Comparison of ENCODE assay signal across 13 mouse cellular contexts in the genomic region with DNA sequence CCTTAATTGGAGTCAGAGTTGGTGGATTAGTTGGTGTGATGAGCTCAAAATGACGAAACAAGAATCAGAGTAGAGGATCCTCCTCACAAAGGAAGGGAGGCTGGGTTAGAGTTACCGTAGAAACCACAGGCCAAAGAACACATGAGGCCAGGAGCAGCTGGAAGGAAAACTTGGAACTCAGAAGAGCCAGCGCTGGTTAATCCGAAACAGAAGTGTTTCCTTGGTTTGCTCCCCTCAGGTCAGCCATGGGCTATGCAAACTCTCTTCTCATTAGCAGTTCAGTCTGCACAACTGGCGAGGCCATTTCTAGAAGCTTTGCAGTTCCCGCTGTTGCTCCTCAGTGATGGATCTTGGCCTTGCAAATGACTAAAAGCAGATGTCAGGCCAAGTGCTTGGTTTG.
A peak's percentile ranks its signal among the peaks of the same experiment; 100 is the strongest.
DNase-seq lines count a peak whose midpoint lies in the region; ATAC-seq and TF ChIP-seq lines count a peak whose summit lies in the region.
"Had no signal": no experiment of that assay in that cellular context is flagged by ENCODE, and none has a peak within 500 bp of the region (broad histone marks: within the 10 kb centered on the region; RNA-seq: fewer than 3 reads in every experiment).

No protein-coding gene starts in this region.

- peaks cover 52% of the 10 kb centered on the region for H3K4me1 ChIP-seq in embryonic facial prominence, embryonic 15.5 days
- peaks cover 36% of the 10 kb centered on the region for H3K4me1 ChIP-seq in cerebellum, adult 2 months (ENCODE audit: control insufficient read depth, insufficient read depth, low read length)

- TF ChIP-seq CTCF in layer of hippocampus, adult 2 months (conservative IDR thresholded peaks at IDR 0.05): no peak
- no peak for TF ChIP-seq CTCF in cerebellum, adult 2 months (IDR thresholded peaks at IDR 0.05; ENCODE audit: borderline replicate concordance, insufficient read depth, low read depth, low read length)

- H3K27me3 ChIP-seq in embryonic facial prominence, embryonic 15.5 days: no peaks in the 10 kb centered on the region
- H3K27me3 ChIP-seq in cerebellum, adult 2 months (ENCODE audit: control insufficient read depth, insufficient read depth, low read length): no peaks in the 10 kb centered on the region
- H3K27me3 ChIP-seq: heart, embryonic 13.5 days had no signal

- no peak overlapping the region for H3K9ac ChIP-seq in embryonic facial prominence, embryonic 15.5 days
- H3K9ac ChIP-seq: heart, embryonic 13.5 days had no signal

- ATAC-seq in embryonic facial prominence, embryonic 15.5 days (ENCODE audit: insufficient number of reproducible peaks, low FRiP score, low TSS enrichment, low read depth): peak; percentile 68; the same call in 1 of the 2 replicates
- ATAC-seq: activated CD4-positive, CD25-positive, alpha-beta regulatory T cell, adult 4 months had no signal

- TF ChIP-seq POLR2A in cerebellum, adult 2 months (IDR thresholded peaks at IDR 0.05; ENCODE audit: borderline replicate concordance, insufficient read depth, low read length): no peak

- H3K27ac ChIP-seq in layer of hippocampus, adult 2 months: peak overlapping the region; percentile 33; the same call in 1 of the 2 replicates
- H3K27ac ChIP-seq in embryonic facial prominence, embryonic 15.5 days (replicated peaks): peak overlapping the region; percentile 73
- no peak overlapping the region for H3K27ac ChIP-seq in cerebellum, adult 2 months (ENCODE audit: insufficient read depth, low read length)
- H3K27ac ChIP-seq: heart, embryonic 13.5 days had no signal

- 39% methylated on average over 6 of the region's 6 CpGs for WGBS in embryonic facial prominence, embryonic 15.5 days
- WGBS in cerebellum, adult 2 months: 62% methylated on average over 6 of the region's 6 CpGs

- no peak overlapping the region for H3K4me2 ChIP-seq in embryonic facial prominence, embryonic 15.5 days (replicated peaks)
- H3K4me2 ChIP-seq: heart, embryonic 13.5 days had no signal

- no peaks in the 10 kb centered on the region for H3K36me3 ChIP-seq in embryonic facial prominence, embryonic 15.5 days

- no peak overlapping the region for H3K4me3 ChIP-seq in layer of hippocampus, adult 2 months
- H3K4me3 ChIP-seq in embryonic facial prominence, embryonic 15.5 days (replicated peaks): no peak overlapping the region
- no peak overlapping the region for H3K4me3 ChIP-seq in cerebellum, adult 2 months (replicated peaks; ENCODE audit: insufficient read depth, low read depth, low read length)
- H3K4me3 ChIP-seq: erythroblast, embryonic 14.5 days; heart, embryonic 13.5 days had no signal

- peak; percentile 95 for DNase-seq in heart, adult 11 months
- no peak for DNase-seq in heart, adult 9 months (ENCODE audit: low spot score in 2 of 2)
- DNase-seq in layer of hippocampus, adult 2 months (ENCODE audit: low spot score in 2 of 2): no peak
- no peak for DNase-seq in layer of hippocampus, postnatal 10 days (ENCODE audit: low spot score in 2 of 2)
- DNase-seq in thymus, postnatal 0 days (ENCODE audit: low spot score): no peak
- no peak for DNase-seq in cerebellum, adult 2 months
- DNase-seq: cerebellum, adult 9-10 months; lung, adult 18-20 months; right cerebral cortex, adult 18-20 months had no signal

- no peaks in the 10 kb centered on the region for H3K9me3 ChIP-seq in embryonic facial prominence, embryonic 15.5 days (replicated peaks)
- H3K9me3 ChIP-seq: heart, embryonic 13.5 days had no signal
